Mouse (Mus musculus) cerebellum, adult (tissue): ENCODE measurements around the gene Fat3.
A peak's percentile ranks its signal among the peaks of the same experiment; 100 is the strongest.

ENCODE experiments used
- ATAC-seq: cut with Nextera tagmentation; 2 replicates; pipeline ENCODE4 v1.9.2; 2017; ENCODE audit warnings: mild to moderate bottlenecking, moderate library complexity, mixed read lengths; ENCODE audit not compliant: insufficient number of reproducible peaks, low FRiP score, low TSS enrichment

Gene Fat3

GRCm38 (mm10) chr9:16257241-16257840, 243.7 kb downstream of the Fat3 start:
- ATAC-seq = no peak

- no peak for ATAC-seq
Observed at GRCm38 (mm10) chr9:16256577-16257207, 244.4 kb downstream of the Fat3 start.

GRCm38 (mm10) chr9:16246741-16247140, 254.3 kb downstream of the Fat3 start:
- ATAC-seq = no peak

GRCm38 (mm10) chr9:16231575-16231974, 269.5 kb downstream of the Fat3 start:
- no peak for ATAC-seq

- no peak for ATAC-seq
Observed at GRCm38 (mm10) chr9:16228919-16229318, 272.2 kb downstream of the Fat3 start.

- no peak for ATAC-seq
Observed at GRCm38 (mm10) chr9:16227398-16227797, 273.7 kb downstream of the Fat3 start.

GRCm38 (mm10) chr9:16226545-16226944, 274.5 kb downstream of the Fat3 start:
- ATAC-seq = no peak

GRCm38 (mm10) chr9:16221885-16222284, 279.2 kb downstream of the Fat3 start:
- ATAC-seq = peak; percentile 78

- no peak for ATAC-seq
Observed at GRCm38 (mm10) chr9:16216235-16216634, 284.9 kb downstream of the Fat3 start.

- 0 out of 2 replicates have a peak, but pooled peaks have one; percentile 62 for ATAC-seq
Observed at GRCm38 (mm10) chr9:16214731-16215681, 286.1 kb downstream of the Fat3 start.

GRCm38 (mm10) chr9:16213324-16213723, 287.8 kb downstream of the Fat3 start:
- ATAC-seq = no peak

- no peak for ATAC-seq
Observed at GRCm38 (mm10) chr9:16212628-16213027, 288.5 kb downstream of the Fat3 start.

GRCm38 (mm10) chr9:16212163-16212562, 288.9 kb downstream of the Fat3 start:
- ATAC-seq = peak; percentile 41; the same call in 1 of the 2 replicates

- ATAC-seq = no peak
Observed at GRCm38 (mm10) chr9:16211468-16211867, 289.6 kb downstream of the Fat3 start.

GRCm38 (mm10) chr9:16202296-16202695, 298.8 kb downstream of the Fat3 start:
- ATAC-seq = no peak

GRCm38 (mm10) chr9:16200948-16201347, 300.1 kb downstream of the Fat3 start:
- ATAC-seq = peak; percentile 94

- no peak for ATAC-seq
Observed at GRCm38 (mm10) chr9:16186461-16186860, 314.6 kb downstream of the Fat3 start.

- peak; percentile 77 for ATAC-seq
Observed at GRCm38 (mm10) chr9:16169238-16169637, 331.8 kb downstream of the Fat3 start.

GRCm38 (mm10) chr9:16168051-16168450, 333.0 kb downstream of the Fat3 start:
- no peak for ATAC-seq

- ATAC-seq = no peak
Observed at GRCm38 (mm10) chr9:16159366-16159765, 341.7 kb downstream of the Fat3 start.

GRCm38 (mm10) chr9:16153580-16153930, 347.5 kb downstream of the Fat3 start:
- ATAC-seq = no peak
